Mouse (Mus musculus) stomach, postnatal 0 days (tissue): ENCODE measurements around the gene Gsta4. TPM values are rescaled to one million over a fixed set of nuclear protein-coding genes. Genes with fewer than 3 reads are reported as not detected.

Experiments used
- polyA plus RNA-seq: library from polyadenylated mRNA; unstranded; fragments of >200 nt; fragmentation: Nextera tagmentation; extraction: Ambion mirVana; gene quantifications from 2 replicates; pipeline ENCODE4 v1.2.1, GENCODE M21; 2015

The Gsta4 gene
- polyA plus RNA-seq, 1 experiment from 2014 or later = 1,515 TPM

Other genes starting within 250 kb of the Gsta4 start
- not detected in 2 replicates for gene Gcm1, start 130.8 kb upstream of the Gsta4 start, polyA plus RNA-seq
- gene Fbxo9, start 73.7 kb upstream of the Gsta4 start, polyA plus RNA-seq = 41.0 and 44.5 TPM in 2 replicates
- 28.5 and 31.3 TPM in 2 replicates for gene Ick, start 73.6 kb upstream of the Gsta4 start, polyA plus RNA-seq
- 1,326 and 1,348 TPM in 2 replicates for gene Gsta1, start 47.9 kb downstream of the Gsta4 start, polyA plus RNA-seq
- gene Gm3776, start 74.4 kb downstream of the Gsta4 start, polyA plus RNA-seq = 929 and 937 TPM in 2 replicates
- 5.1 and 5.8 TPM in 2 replicates for gene Gm10639, start 107.1 kb downstream of the Gsta4 start, polyA plus RNA-seq
- not detected in 2 replicates for gene Omt2a, start 132.0 kb downstream of the Gsta4 start, polyA plus RNA-seq
- gene Omt2b, start 144.8 kb downstream of the Gsta4 start, polyA plus RNA-seq = not detected in 2 replicates
- gene Gsta2, start 173.0 kb downstream of the Gsta4 start, polyA plus RNA-seq = 69.4 and 82.2 TPM in 2 replicates
- gene Dppa5a, start 185.4 kb downstream of the Gsta4 start, polyA plus RNA-seq = 1.2 and 2.1 TPM in 2 replicates
- gene Ooep, start 196.0 kb downstream of the Gsta4 start, polyA plus RNA-seq = 0.81 and 0.90 TPM in 2 replicates
- gene Ddx43, start 213.0 kb downstream of the Gsta4 start, polyA plus RNA-seq = 0.08 and 0.12 TPM in 2 replicates